Mouse (Mus musculus): ENCODE data around the gene Slc25a39.

Slc25a39 gene

GRCm38 (mm10) chr11:102407834-102408215, at the start of gene Slc25a39:
TSS of gene Slc25a39 (minus strand) at chr11:102407946.
- DNase-seq, result no peak

- DNase-seq, result peak in 1 of 2 experiments; percentile 26
Observed at GRCm38 (mm10) chr11:102455740-102456396, 48.1 kb upstream of the Slc25a39 start.

- DNase-seq, result no peak
Observed at GRCm38 (mm10) chr11:102453131-102453530, 45.4 kb upstream of the Slc25a39 start.

- no peak for DNase-seq
Observed at GRCm38 (mm10) chr11:102449043-102450008, 41.6 kb upstream of the Slc25a39 start.

GRCm38 (mm10) chr11:102448327-102448726, 40.6 kb upstream of the Slc25a39 start:
- no peak for DNase-seq

- DNase-seq, result peak; percentile 33 to 74
Observed at GRCm38 (mm10) chr11:102447497-102447896, 39.8 kb upstream of the Slc25a39 start, which contains the start of gene Fam171a2. TSS of gene Fam171a2 (minus strand) at chr11:102447682.

GRCm38 (mm10) chr11:102446581-102447461, 39.1 kb upstream of the Slc25a39 start:
- no peak for DNase-seq

GRCm38 (mm10) chr11:102445891-102446361, 38.2 kb upstream of the Slc25a39 start:
- no peak for DNase-seq

- no peak for DNase-seq
Observed at GRCm38 (mm10) chr11:102445264-102445890, 37.6 kb upstream of the Slc25a39 start.

- no peak for DNase-seq
Observed at GRCm38 (mm10) chr11:102444781-102445180, 37.0 kb upstream of the Slc25a39 start.

GRCm38 (mm10) chr11:102444321-102444720, 36.6 kb upstream of the Slc25a39 start:
- DNase-seq, result no peak

- DNase-seq, result no peak
Observed at GRCm38 (mm10) chr11:102443740-102444139, 36.0 kb upstream of the Slc25a39 start.

GRCm38 (mm10) chr11:102442089-102442488, 34.3 kb upstream of the Slc25a39 start:
- DNase-seq, result no peak

- DNase-seq, result no peak
Observed at GRCm38 (mm10) chr11:102441434-102441833, 33.7 kb upstream of the Slc25a39 start.

GRCm38 (mm10) chr11:102440255-102440654, 32.5 kb upstream of the Slc25a39 start:
- DNase-seq, result no peak

- no peak for DNase-seq
Observed at GRCm38 (mm10) chr11:102439093-102440082, 31.6 kb upstream of the Slc25a39 start.

- peak; percentile 41 to 74 for DNase-seq
Observed at GRCm38 (mm10) chr11:102438212-102439092, 30.7 kb upstream of the Slc25a39 start.

GRCm38 (mm10) chr11:102437120-102438061, 29.6 kb upstream of the Slc25a39 start:
- peak in 1 of 2 experiments; percentile 46 for DNase-seq

GRCm38 (mm10) chr11:102436471-102436790, 28.7 kb upstream of the Slc25a39 start:
- no peak for DNase-seq

Measured in spleen, adult 18-20 months (tissue).